Mouse (Mus musculus) adrenal gland, postnatal 25 days (tissue): Measurements from ENCODE around the gene Gm11568. TPM values are rescaled to one million over a fixed set of nuclear protein-coding genes. Genes with fewer than 3 reads are reported as not detected.
"Not testable (repeated sequence)": the region's sequence is repeated elsewhere in the genome, so short reads cannot be mapped to it uniquely, and the experiment has no call there.

Source experiments
- DNase-seq: peaks from one replicate; pipeline ENCODE4 v3.0.0; 2021; ENCODE audit warnings: mixed read lengths
- long read RNA-seq: library from polyadenylated mRNA; stranded (forward); transcript quantifications from one replicate; pipeline ENCODE4 v2.0.0, GENCODE M21; 2021
- total RNA-seq: library from RNA; stranded (reverse); gene quantifications from 2 replicates; pipeline ENCODE4 v1.2.3, GENCODE M21; 2021

Gene Gm11568
- total RNA-seq, result not detected in 2 replicates
- long read RNA-seq, result 0 reads

DNA sequence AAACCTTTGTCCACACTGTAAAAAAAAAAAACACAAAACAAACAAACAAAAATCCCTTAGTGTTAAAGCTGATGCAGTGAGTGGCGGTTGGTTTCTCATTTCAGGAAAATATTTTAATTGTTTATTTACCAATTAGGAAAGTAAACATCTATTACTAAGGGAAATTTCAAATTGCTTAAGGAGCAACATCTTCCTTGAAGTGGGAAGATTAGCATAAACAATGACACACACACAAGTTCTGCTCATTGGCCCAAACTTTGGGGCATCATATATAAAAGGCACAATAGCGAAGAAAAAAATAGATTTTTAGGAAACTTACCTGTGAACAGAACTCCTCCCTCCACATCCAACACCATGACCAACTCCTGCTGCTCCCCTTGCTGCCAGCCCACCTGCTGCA lies at the start of gene Gm11568:
Gm11568 (plus strand) TSS at position 301 of the 400 bp plus-strand sequence.
- DNase-seq, result no peak

GRCm38 (mm10) chr11:99809792-99810191 lies 47.9 kb upstream of the Gm11568 start, which contains the start of gene Krtap4-13:
Krtap4-13 (minus strand) TSS chr11:99809892.
- not testable (repeated sequence) for DNase-seq

GRCm38 (mm10) chr11:99815566-99815965 lies 42.2 kb upstream of the Gm11568 start, which contains the start of gene Gm11564:
Gm11564 (minus strand) TSS chr11:99815666.
- not testable (repeated sequence) for DNase-seq

DNA sequence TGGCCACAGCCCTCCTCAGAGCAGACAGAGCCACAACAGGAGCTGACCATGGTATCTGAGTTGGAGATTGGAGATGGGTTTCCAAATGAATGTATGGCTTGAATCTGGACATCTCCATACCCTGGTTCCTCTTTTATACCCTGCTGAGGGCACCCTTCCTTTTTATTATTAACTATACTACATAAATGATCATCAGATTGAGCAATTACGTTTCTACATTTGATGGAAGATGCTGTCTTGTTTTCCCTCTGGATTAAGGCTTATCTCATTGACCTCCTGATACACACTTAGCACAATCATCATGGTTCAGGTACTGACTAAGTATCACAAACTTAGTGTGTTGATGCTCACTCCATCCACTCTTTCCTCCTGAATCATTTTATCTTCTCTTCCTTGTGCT lies 19.8 kb upstream of the Gm11568 start, which contains the start of gene 2300003K06Rik:
2300003K06Rik (minus strand) TSS at position 101 of the 400 bp plus-strand sequence.
- DNase-seq, result no peak

DNA sequence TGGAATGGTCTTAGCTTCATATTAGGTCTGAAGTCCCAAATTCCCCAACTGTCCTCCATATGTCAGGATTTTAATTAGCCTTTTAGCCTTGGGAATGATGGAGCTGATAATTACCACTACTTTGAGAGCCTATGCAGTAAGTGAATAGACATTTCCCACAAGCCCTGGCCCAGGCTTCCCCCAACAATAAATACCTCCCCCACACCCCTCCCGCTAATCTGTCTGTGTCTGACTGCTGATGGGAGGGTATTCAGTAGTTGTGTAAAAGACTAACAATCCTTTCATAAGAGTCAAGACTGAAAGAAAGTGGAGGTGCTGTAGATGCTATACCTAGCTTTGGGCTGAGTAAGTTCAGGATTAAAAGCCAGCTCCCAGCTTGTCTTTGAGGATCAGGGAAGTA lies 15.5 kb upstream of the Gm11568 start:
- no peak for DNase-seq

DNA sequence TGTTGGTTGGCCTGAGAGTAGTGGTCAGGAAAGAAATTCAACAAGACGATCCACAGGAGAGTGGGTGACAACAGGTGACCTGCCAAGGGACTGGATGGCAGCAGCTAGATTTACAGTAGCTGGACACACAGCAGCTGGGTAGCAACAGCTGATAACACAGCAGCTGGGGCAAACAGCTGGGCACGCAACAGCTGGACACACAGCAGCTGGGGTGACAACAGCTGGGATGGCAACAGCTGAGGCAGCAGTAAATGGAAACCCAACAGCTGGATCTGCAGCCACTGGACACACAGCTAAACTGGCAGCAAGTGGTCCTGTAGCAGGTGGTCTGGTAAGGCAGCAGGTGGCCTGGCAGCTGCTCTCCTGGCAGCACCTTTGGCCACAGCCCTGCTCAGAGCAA lies 11.0 kb upstream of the Gm11568 start:
- no peak for DNase-seq

- no peak for DNase-seq
These were observed 6.2 kb upstream of the Gm11568 start, which contains the start of gene Krtap4-16 for GRCm38 (mm10) chr11:99851508-99851907. Krtap4-16 (minus strand) TSS chr11:99851608.

GRCm38 (mm10) chr11:99854121-99854520 lies 3.6 kb upstream of the Gm11568 start:
- DNase-seq, result no peak

GRCm38 (mm10) chr11:99858761-99859160 lies 1.0 kb downstream of the Gm11568 start:
- no peak for DNase-seq

DNA sequence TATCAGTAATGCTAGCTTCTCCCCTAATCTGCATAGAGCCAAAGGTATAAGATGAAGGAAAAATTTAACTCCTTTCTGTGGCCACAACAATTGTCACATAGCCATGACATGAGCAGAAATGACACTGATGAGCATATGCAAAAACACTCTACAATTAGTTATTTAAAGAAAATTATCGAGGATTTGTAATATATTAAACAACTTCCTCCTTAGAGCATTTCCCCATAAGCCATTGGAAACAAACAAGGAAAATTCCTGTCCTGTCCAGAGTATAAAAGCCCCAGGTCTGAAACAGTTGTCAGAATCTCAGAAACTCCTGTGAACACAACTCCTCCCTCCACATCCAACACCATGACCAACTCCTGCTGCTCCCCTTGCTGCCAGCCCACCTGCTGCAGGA lies 6.5 kb downstream of the Gm11568 start, which contains the start of gene Gm11559:
Gm11559 (plus strand) TSS at position 301 of the 400 bp plus-strand sequence.
- not testable (repeated sequence) for DNase-seq

- not testable (repeated sequence) for DNase-seq
These were observed 15.4 kb downstream of the Gm11568 start, which contains the start of gene Krtap9-1 for GRCm38 (mm10) chr11:99873089-99873488. Krtap9-1 (plus strand) TSS chr11:99873389.

DNA sequence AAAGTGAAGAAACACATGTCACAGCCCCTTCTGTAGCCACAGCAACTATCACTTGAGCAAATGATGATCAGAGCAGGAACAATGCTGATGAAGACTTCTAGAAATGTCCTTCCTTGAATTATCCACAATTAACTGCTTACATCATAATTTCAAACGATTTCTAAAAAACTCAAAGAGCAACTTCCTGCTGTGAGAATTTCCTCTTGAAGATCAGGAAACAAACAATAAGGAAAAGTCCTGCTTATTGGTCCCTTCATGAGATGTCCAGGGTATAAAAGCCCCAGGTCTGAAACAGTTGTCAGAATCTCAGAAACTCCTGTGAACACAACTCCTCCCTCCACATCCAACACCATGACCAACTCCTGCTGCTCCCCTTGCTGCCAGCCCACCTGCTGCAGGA lies 21.2 kb downstream of the Gm11568 start, which contains the start of gene Gm11567:
Gm11567 (plus strand) TSS at position 301 of the 400 bp plus-strand sequence.
- DNase-seq, result not testable (repeated sequence)

DNA sequence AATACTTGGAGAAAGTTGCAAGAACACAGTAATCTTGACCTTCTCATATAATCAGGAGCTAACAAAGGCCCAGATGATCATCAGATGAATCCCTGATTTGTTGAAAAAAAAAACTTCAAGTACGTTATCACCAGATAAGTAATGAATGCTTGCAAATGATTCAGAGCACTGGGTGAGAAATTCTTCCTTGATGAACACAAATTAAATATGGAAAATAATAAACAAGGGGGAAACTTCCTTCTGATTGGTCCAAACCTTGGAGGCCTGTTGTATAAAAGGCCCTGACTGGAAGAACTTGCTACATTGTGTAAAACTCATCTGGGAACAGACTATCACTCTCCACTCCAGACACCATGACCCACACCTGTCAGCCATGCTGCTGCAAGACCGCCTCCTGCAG lies 49.9 kb downstream of the Gm11568 start, which contains the start of gene Krtap31-1:
Krtap31-1 (plus strand) TSS at position 301 of the 400 bp plus-strand sequence.
- DNase-seq, result no peak

Other genes with a start within 250 kb of the Gm11568 start
- not detected in 2 replicates for gene Gm11937, start 247.7 kb upstream of the Gm11568 start, total RNA-seq
- not detected in 2 replicates for gene Krtap2-4, start 243.1 kb upstream of the Gm11568 start, total RNA-seq
- not detected in 2 replicates for gene Gm11562, start 237.5 kb upstream of the Gm11568 start, total RNA-seq
- gene Krtap4-1, start 229.7 kb upstream of the Gm11568 start, total RNA-seq, result not detected in 2 replicates
- not detected in 2 replicates for gene Krtap4-2, start 222.8 kb upstream of the Gm11568 start, total RNA-seq
- gene Krtap4-7, start 213.8 kb upstream of the Gm11568 start, total RNA-seq, result not detected in 2 replicates
- gene Gm11555, start 207.7 kb upstream of the Gm11568 start, total RNA-seq, result not detected in 2 replicates
- gene Gm11563, start 199.0 kb upstream of the Gm11568 start, total RNA-seq, result not detected in 2 replicates
- not detected in 2 replicates for gene Krtap4-6, start 192.0 kb upstream of the Gm11568 start, total RNA-seq
- gene Gm14190, start 167.2 kb upstream of the Gm11568 start, total RNA-seq, result not detected in 2 replicates
- not detected in 2 replicates for gene Gm14180, start 123.6 kb upstream of the Gm11568 start, total RNA-seq
- not detected in 2 replicates for gene Gm11595, start 85.0 kb upstream of the Gm11568 start, total RNA-seq
- not detected in 2 replicates for gene Krtap4-8, start 77.2 kb upstream of the Gm11568 start, total RNA-seq
- gene Krtap4-9, start 72.7 kb upstream of the Gm11568 start, total RNA-seq, result not detected in 2 replicates
- gene Gm11596, start 64.5 kb upstream of the Gm11568 start, total RNA-seq, result not detected in 2 replicates
- gene Gm11569, start 59.0 kb upstream of the Gm11568 start, total RNA-seq, result not detected in 2 replicates
- gene Gm11554, start 53.5 kb upstream of the Gm11568 start, total RNA-seq, result not detected in 2 replicates
- gene Krtap4-13, start 48.0 kb upstream of the Gm11568 start, total RNA-seq, result not detected in 2 replicates
- not detected in 2 replicates for gene Gm11564, start 42.3 kb upstream of the Gm11568 start, total RNA-seq
- not detected in 2 replicates for gene 2300003K06Rik, start 19.9 kb upstream of the Gm11568 start, total RNA-seq
- not detected in 2 replicates for gene Krtap4-16, start 6.3 kb upstream of the Gm11568 start, total RNA-seq
- not detected in 2 replicates for gene Gm11559, start 6.6 kb downstream of the Gm11568 start, total RNA-seq
- not detected in 2 replicates for gene Krtap9-1, start 15.5 kb downstream of the Gm11568 start, total RNA-seq
- not detected in 2 replicates for gene Gm11567, start 21.3 kb downstream of the Gm11568 start, total RNA-seq
- not detected in 2 replicates for gene Krtap31-1, start 50.0 kb downstream of the Gm11568 start, total RNA-seq
- gene Gm11565, start 56.8 kb downstream of the Gm11568 start, total RNA-seq, result not detected in 2 replicates
- not detected in 2 replicates for gene Krtap31-2, start 78.4 kb downstream of the Gm11568 start, total RNA-seq
- not detected in 2 replicates for gene Krtap9-5, start 90.6 kb downstream of the Gm11568 start, total RNA-seq
- gene Krtap29-1, start 121.1 kb downstream of the Gm11568 start, total RNA-seq, result not detected in 2 replicates
- not detected in 2 replicates for gene Krtap16-1, start 128.7 kb downstream of the Gm11568 start, total RNA-seq
- gene Krtap17-1, start 136.1 kb downstream of the Gm11568 start, total RNA-seq, result not detected in 2 replicates
- gene Krt33a, start 158.3 kb downstream of the Gm11568 start, total RNA-seq, result not detected in 2 replicates
- not detected in 2 replicates for gene Krt33b, start 172.0 kb downstream of the Gm11568 start, total RNA-seq
- gene Krt34, start 183.6 kb downstream of the Gm11568 start, total RNA-seq, result not detected in 2 replicates
- gene Krt31, start 192.6 kb downstream of the Gm11568 start, total RNA-seq, result not detected in 2 replicates
- gene Krt32, start 230.3 kb downstream of the Gm11568 start, total RNA-seq, result not detected in 2 replicates
- gene Krt35, start 238.3 kb downstream of the Gm11568 start, total RNA-seq, result not detected in 2 replicates
- gene Krt36, start 247.7 kb downstream of the Gm11568 start, total RNA-seq, result 0.18 TPM in 1 of 2 replicates, not detected in the other